Mouse (Mus musculus) cortical plate, adult 2 months (tissue): ENCODE data around the gene Prss54. TPM values are rescaled to one million over a fixed set of nuclear protein-coding genes. Genes with fewer than 3 reads are reported as not detected.
A peak's percentile ranks its signal among the peaks of the same experiment; 100 is the strongest.

Experiments
- H3K27ac ChIP-seq: fragments of 200-500 bp; 2 replicates; pipeline ENCODE4 v1.5.1; 2012; ENCODE audit warnings: low read length, control low read depth, inconsistent platforms; ENCODE audit not compliant: insufficient read depth
- H3K4me1 ChIP-seq: fragments of 200-500 bp; 2 replicates; pipeline ENCODE4 v1.6.1; 2011; ENCODE audit warnings: low read length; ENCODE audit not compliant: control insufficient read depth, insufficient read depth
- H3K4me3 ChIP-seq: fragments of 200-500 bp; 2 replicates; pipeline ENCODE4 v1.5.1; 2011; ENCODE audit warnings: mild to moderate bottlenecking, low read length, control low read depth; ENCODE audit not compliant: insufficient read depth
- CTCF ChIP-seq: fragments of 200-500 bp; IDR thresholded peaks from 2 replicates; pipeline ENCODE4 v1.5.1; 2011; ENCODE audit warnings: mild to moderate bottlenecking, control low read depth, low read length; ENCODE audit not compliant: insufficient read depth; ENCODE audit errors: extremely low read depth
- POLR2A ChIP-seq: fragments of 200-500 bp; IDR thresholded peaks from 2 replicates; pipeline ENCODE4 v1.6.1; 2011; ENCODE audit warnings: mild to moderate bottlenecking, low read length, control low read depth; ENCODE audit not compliant: insufficient read depth; ENCODE audit errors: extremely low read depth
- polyA plus RNA-seq: library from polyadenylated mRNA; depleted of rRNA; stranded (reverse); fragments of >200 nt; gene quantifications from 2 replicates; pipeline ENCODE4 v1.2.3, GENCODE M21; 2012

The Prss54 gene
- polyA plus RNA-seq, 1 experiment, result 0.19 TPM

DNA sequence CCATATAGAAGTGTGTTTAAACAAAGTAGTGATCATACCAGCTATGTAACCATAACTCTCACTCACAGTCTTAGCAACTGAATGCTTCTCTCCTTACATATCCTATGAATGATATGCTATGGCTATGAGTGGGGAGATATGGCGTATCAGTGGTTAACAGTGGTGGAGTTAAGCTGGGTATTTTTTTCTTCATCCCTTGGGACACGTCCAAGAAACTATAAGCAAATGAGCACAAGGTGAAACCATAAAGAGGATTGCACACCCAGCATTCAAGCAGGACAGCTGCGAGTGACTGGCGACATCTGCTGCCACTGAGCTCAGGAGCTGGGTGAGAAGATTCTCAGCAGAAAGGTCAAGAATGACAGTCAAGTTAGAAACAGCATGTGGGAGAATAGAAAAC lies 9.9 kb downstream of the Prss54 start:
- no peak for TF ChIP-seq POLR2A
- Histone ChIP-seq H3K4me3 (no peak overlapping the region), H3K4me1 (no peaks in the 10 kb centered on the region), H3K27ac (no peak overlapping the region)

- no peak for TF ChIP-seq POLR2A
- no peak for TF ChIP-seq CTCF
- H3K4me1 ChIP-seq, result no peaks in the 10 kb centered on the region
- no peak overlapping the region for H3K4me3 ChIP-seq
- no peak overlapping the region for H3K27ac ChIP-seq
These were observed 20.2 kb downstream of the Prss54 start for GRCm38 (mm10) chr8:95555963-95556362.

DNA sequence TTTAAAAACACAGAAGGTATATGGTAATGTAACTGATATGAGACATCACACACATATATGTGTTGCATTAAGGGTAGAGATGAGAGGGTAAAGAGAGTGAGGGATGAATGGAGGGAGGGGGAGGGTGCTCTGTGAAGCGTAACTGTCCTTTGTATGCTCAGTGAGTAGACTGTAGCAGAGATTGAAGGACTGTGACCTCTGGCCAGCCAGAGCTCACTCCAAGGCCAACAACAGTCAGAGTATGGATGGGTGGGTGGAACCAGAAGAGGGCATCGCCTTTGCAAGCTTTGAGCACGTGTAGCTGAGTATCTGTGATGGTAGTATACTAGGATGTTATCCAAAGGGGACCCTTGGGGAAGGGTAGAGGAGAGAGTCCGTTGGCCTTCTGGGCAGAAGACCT lies 24.6 kb downstream of the Prss54 start:
- Histone ChIP-seq H3K4me3 (no peak overlapping the region), H3K4me1 (no peaks in the 10 kb centered on the region), H3K27ac (no peak overlapping the region)
- TF ChIP-seq POLR2A (no peak), CTCF (no peak)

DNA sequence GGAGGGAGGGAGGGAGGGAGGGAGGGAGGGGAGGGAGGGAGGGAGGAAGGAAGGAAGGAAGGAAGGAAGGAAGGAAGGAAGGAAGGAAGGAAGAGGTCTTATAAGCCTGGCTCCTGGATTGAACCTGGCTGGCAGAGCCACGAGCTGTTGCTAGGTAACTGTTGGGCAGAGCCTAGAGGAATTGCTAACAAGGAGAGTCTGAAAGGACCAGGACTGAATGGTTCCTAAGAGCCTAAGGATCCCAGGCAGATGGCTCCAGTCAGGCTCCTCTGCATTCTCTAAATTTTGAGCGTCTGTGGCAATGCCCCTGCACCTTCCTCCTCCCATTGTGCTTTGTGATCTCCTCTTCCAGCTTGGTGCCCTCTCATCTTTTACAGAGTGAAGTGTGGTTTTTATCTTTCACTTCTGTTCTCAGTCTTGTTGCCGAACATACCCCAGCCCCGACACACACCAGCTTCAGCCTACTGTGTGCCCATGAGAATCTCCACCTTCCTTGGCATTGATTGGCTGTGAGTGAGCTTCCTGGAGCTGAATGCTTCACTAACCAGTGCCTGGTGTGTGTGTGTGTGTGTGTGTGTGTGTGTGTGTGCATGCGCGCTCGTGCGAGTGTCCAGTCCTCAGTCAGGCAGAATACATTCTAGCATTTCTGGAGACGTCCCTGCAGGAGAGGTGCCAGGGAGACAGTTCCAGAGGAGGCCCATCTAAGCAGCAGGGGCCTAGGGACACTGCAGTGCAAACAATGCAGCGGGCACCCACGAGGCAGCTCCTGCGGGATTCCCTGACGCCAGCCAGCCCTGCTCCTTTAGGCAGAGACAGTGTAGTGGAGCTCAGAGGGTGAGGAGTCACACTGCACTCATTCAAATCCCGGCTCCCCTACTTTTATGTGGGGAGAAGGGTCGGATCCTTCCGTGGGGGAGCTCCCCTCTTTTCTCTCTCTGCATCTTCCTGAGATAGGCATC lies 26.0 kb downstream of the Prss54 start:
- no peak overlapping the region for H3K4me3 ChIP-seq
- H3K27ac ChIP-seq, result no peak overlapping the region
- no peak for TF ChIP-seq CTCF
- no peak for TF ChIP-seq POLR2A
- H3K4me1 ChIP-seq, result no peaks in the 10 kb centered on the region

DNA sequence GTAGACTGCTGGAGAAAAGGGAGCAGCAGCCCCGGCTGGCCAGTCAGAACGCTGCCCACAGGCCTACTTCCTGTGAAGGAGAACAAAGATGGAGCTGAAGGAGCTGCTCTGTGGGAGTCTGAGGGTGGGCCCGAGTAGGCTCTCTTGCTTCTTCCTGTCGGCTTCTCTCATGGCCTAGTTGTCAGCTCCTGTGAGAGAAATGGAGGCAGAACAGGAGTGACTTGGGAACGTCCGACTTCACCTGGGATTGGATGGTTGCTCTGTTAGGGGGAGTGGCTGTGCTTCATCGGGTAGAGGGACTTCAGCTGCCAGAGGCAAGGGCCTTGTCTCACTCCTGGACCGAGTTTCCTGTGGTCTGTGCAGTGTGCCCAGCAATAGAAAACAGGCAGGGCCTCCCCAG lies 28.2 kb downstream of the Prss54 start:
- no peak for TF ChIP-seq CTCF
- no peak for TF ChIP-seq POLR2A
- Histone ChIP-seq H3K27ac (no peak overlapping the region), H3K4me3 (no peak overlapping the region), H3K4me1 (no peaks in the 10 kb centered on the region)

GRCm38 (mm10) chr8:95546986-95547385 lies 29.2 kb downstream of the Prss54 start:
- Histone ChIP-seq H3K4me3 (no peak overlapping the region), H3K27ac (no peak overlapping the region), H3K4me1 (no peaks in the 10 kb centered on the region)
- TF ChIP-seq CTCF (no peak), POLR2A (no peak)

DNA sequence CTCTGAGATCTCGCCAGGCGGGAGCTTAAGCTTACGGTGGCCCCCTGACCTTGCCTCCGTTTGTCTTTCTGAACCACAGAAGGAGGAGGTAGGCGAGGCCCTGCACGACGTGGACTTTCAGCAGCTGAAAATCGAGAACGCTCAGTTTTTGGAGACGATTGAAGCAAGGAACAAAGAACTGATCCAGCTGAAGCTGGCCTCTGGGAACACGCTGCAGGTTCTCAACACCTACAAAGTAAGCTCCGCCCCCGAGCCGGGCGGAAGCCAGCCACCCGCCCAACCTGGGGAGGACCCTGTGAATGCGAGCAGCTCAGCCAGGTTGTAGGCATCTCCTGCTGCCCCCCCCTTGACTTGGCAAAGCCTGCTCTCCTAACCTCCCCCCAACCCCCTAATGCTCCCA lies 30.3 kb downstream of the Prss54 start:
- no peak overlapping the region for H3K4me3 ChIP-seq
- TF ChIP-seq CTCF (no peak), POLR2A (no peak)
- no peaks in the 10 kb centered on the region for H3K4me1 ChIP-seq
- no peak overlapping the region for H3K27ac ChIP-seq

DNA sequence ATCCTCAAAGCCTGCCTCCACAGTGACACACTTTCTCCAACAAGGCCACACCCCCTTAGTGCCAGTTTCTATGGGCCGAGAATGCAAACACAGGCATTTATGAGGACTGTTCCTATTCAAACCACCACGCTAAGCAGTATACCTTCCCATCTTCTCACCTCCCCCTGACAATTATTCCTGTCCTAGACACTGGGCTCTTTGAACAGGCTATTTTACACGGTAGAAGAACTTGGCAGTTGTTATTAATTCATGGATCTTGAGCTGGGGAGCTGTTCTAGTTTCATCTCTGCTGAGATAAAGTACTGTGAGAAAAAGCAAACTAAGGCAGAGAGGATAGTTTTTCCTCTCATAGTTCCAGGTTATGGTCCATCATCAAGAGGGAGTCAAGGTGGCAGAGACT lies 33.1 kb downstream of the Prss54 start:
- H3K4me3 ChIP-seq, result no peak overlapping the region
- H3K27ac ChIP-seq, result no peak overlapping the region
- TF ChIP-seq POLR2A (no peak), CTCF (no peak)
- H3K4me1 ChIP-seq, result no peaks in the 10 kb centered on the region

DNA sequence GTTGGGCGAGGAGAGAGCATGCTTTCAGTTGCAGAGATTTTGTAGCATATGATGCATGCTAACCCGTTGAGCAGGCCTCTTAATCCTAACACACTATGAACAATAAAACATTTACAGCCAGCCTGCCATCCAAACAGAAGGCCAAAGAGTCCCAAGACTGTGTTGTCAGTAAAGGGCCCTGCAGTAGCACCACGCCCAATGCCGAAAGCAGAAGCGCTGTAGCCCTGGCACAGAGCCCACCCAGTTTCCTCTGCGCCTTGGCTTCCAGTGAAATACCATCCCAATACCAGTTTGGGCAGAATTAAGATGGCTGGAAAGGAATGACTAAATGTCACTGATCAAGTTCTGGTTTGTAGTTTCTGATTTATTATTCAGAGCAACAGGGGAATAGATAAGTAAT lies 33.9 kb downstream of the Prss54 start:
- no peak overlapping the region for H3K4me3 ChIP-seq
- no peak for TF ChIP-seq CTCF
- TF ChIP-seq POLR2A, result no peak

DNA sequence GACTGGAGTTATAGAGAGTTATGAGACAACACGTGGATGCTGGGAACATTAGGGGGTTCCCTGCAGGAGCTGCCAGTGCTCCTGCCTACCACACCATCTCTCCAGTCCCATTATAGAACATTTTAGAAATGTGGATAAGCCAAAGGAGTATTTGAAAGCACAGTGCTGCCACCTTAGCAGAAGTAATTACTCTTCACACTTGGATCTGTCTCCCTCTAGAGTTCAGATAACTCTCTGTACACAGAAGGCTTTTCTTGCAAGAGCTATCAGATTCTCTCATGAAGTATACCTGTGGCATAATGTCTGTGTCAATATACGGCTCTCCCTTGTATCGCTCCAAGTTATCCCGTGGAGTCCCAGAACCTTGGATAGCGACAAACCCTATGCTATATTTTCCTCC lies 36.7 kb downstream of the Prss54 start:
- TF ChIP-seq CTCF (0 out of 2 replicates have a peak, but pooled peaks have one; percentile 6), POLR2A (no peak)
- Histone ChIP-seq H3K4me1 (no peaks in the 10 kb centered on the region), H3K4me3 (no peak overlapping the region), H3K27ac (no peak overlapping the region)

More for the DNA sequence above, 33.9 kb downstream of the Prss54 start:
- Histone ChIP-seq H3K27ac (no peak overlapping the region), H3K4me1 (no peaks in the 10 kb centered on the region)
